Mouse (Mus musculus) cerebellum, adult 2 months (tissue): ENCODE measurements around the gene Trip12. TPM values are rescaled to one million over a fixed set of nuclear protein-coding genes. Genes with fewer than 3 reads are reported as not detected.

Experiments
- DNase-seq, 2 experiments: peaks; one replicate each; pipeline ENCODE4 v3.0.0; 2021
- H3K27ac ChIP-seq: fragments of 200-500 bp; 2 replicates; pipeline ENCODE4 v1.5.1; 2012; ENCODE audit warnings: low read length, control low read depth, inconsistent platforms; ENCODE audit not compliant: insufficient read depth
- H3K27me3 ChIP-seq: fragments of 200-500 bp; 2 replicates; pipeline ENCODE4 v1.6.1; 2012; ENCODE audit warnings: inconsistent platforms, mild to moderate bottlenecking, low read length, moderate library complexity; ENCODE audit not compliant: control insufficient read depth, insufficient read depth
- H3K4me1 ChIP-seq: fragments of 200-500 bp; 2 replicates; pipeline ENCODE4 v1.6.1; 2011; ENCODE audit warnings: low read length; ENCODE audit not compliant: control insufficient read depth, insufficient read depth
- H3K4me3 ChIP-seq: fragments of 200-500 bp; replicated peaks from 2 replicates; pipeline ENCODE3; 2011; ENCODE audit warnings: mild to moderate bottlenecking, low read depth, low read length, control low read depth; ENCODE audit not compliant: insufficient read depth
- CTCF ChIP-seq: fragments of 200-500 bp; IDR thresholded peaks from 2 replicates; pipeline ENCODE4 v1.5.1; 2011; ENCODE audit warnings: low read depth, mild to moderate bottlenecking, control low read depth, low read length, moderate library complexity, borderline replicate concordance; ENCODE audit not compliant: insufficient read depth
- POLR2A ChIP-seq: fragments of 200-500 bp; IDR thresholded peaks from 2 replicates; pipeline ENCODE4 v1.6.1; 2011; ENCODE audit warnings: low read length, control low read depth, borderline replicate concordance; ENCODE audit not compliant: insufficient read depth
- WGBS: fragments of 180-500 bp; shearing (Covaris S2); methylation state at CpG from one replicate; pipeline ENCODE4 v1.1.7; 2018; 5-methylcytosine and 5-hydroxymethylcytosine counted together
- polyA plus RNA-seq: library from polyadenylated mRNA; depleted of rRNA; stranded (reverse); fragments of >200 nt; gene quantifications from 2 replicates; pipeline ENCODE4 v1.2.3, GENCODE M21; 2012

Trip12 gene
- polyA plus RNA-seq, 1 experiment: 75.2 TPM

GRCm38 (mm10) chr1:84803788-84804187, 36.5 kb downstream of the Trip12 start:
- no peak for DNase-seq
- WGBS: 92% methylated on average over 1 of the region's 1 CpGs
- TF ChIP-seq CTCF: no peak
- TF ChIP-seq POLR2A: no peak
- no peaks in the 10 kb centered on the region for H3K27me3 ChIP-seq
- H3K4me3 ChIP-seq: no peak overlapping the region
- H3K4me1 ChIP-seq: no peaks in the 10 kb centered on the region
- H3K27ac ChIP-seq: no peak overlapping the region

- DNase-seq: no peak
- Histone ChIP-seq H3K4me1 (no peaks in the 10 kb centered on the region), H3K4me3 (no peak overlapping the region), H3K27ac (no peak overlapping the region), H3K27me3 (no peaks in the 10 kb centered on the region)
- TF ChIP-seq POLR2A (no peak), CTCF (no peak)
These were observed 41.1 kb downstream of the Trip12 start for GRCm38 (mm10) chr1:84799166-84799565.

- 96% methylated on average over 7 of the region's 7 CpGs for WGBS
- Histone ChIP-seq H3K27me3 (no peaks in the 10 kb centered on the region), H3K4me1 (no peaks in the 10 kb centered on the region), H3K27ac (no peak overlapping the region), H3K4me3 (no peak overlapping the region)
- no peak for DNase-seq
- TF ChIP-seq CTCF: no peak
- no peak for TF ChIP-seq POLR2A
These were observed 45.0 kb downstream of the Trip12 start for GRCm38 (mm10) chr1:84795335-84795734.

- TF ChIP-seq POLR2A (no peak), CTCF (no peak)
- Histone ChIP-seq H3K4me1 (no peaks in the 10 kb centered on the region), H3K4me3 (no peak overlapping the region), H3K27ac (no peak overlapping the region), H3K27me3 (no peaks in the 10 kb centered on the region)
- DNase-seq: no peak
- WGBS: 88% methylated on average over 2 of the region's 2 CpGs
These were observed 48.9 kb downstream of the Trip12 start for GRCm38 (mm10) chr1:84791393-84791792.

- 93% methylated on average over 3 of the region's 3 CpGs for WGBS
- H3K4me3 ChIP-seq: no peak overlapping the region
- H3K27ac ChIP-seq: no peak overlapping the region
- TF ChIP-seq POLR2A (no peak), CTCF (no peak)
- DNase-seq: no peak
- no peaks in the 10 kb centered on the region for H3K27me3 ChIP-seq
- no peaks in the 10 kb centered on the region for H3K4me1 ChIP-seq
These were observed 59.7 kb downstream of the Trip12 start for GRCm38 (mm10) chr1:84780630-84781029.

- TF ChIP-seq POLR2A: no peak
- TF ChIP-seq CTCF: no peak
- H3K27me3 ChIP-seq: no peaks in the 10 kb centered on the region
- no peak overlapping the region for H3K4me3 ChIP-seq
- WGBS: 96% methylated on average over 1 of the region's 1 CpGs
- no peak for DNase-seq
- no peaks in the 10 kb centered on the region for H3K4me1 ChIP-seq
- H3K27ac ChIP-seq: no peak overlapping the region
These were observed 62.9 kb downstream of the Trip12 start for GRCm38 (mm10) chr1:84777455-84777854.

GRCm38 (mm10) chr1:84758843-84759242, 81.5 kb downstream of the Trip12 start:
- Histone ChIP-seq H3K4me3 (no peak overlapping the region), H3K27ac (no peak overlapping the region), H3K4me1 (no peaks in the 10 kb centered on the region), H3K27me3 (no peaks in the 10 kb centered on the region)
- no peak for TF ChIP-seq CTCF
- no peak for TF ChIP-seq POLR2A
- 91% methylated on average over 4 of the region's 4 CpGs for WGBS
- no peak for DNase-seq

- no peak for DNase-seq
- Histone ChIP-seq H3K27me3 (no peaks in the 10 kb centered on the region), H3K27ac (no peak overlapping the region), H3K4me1 (no peaks in the 10 kb centered on the region), H3K4me3 (no peak overlapping the region)
- WGBS: 93% methylated on average over 3 of the region's 3 CpGs
- TF ChIP-seq POLR2A: no peak
- no peak for TF ChIP-seq CTCF
These were observed 98.2 kb downstream of the Trip12 start for GRCm38 (mm10) chr1:84742156-84742555.
